Mouse (Mus musculus) liver, embryonic 14.5 days (tissue): ENCODE measurements at regions not wholly inside any gene's neighbourhood (a gene's known extent, or its start where the extent isn't known, plus 50 kb on each side); places are given as distances from the start of the nearest gene placed in this dataset.
A peak's percentile ranks its signal among the peaks of the same experiment; 100 is the strongest.

Source experiments
- ATAC-seq: fragments of 200-750 bp; cut with Nextera tagmentation; 2 replicates; pipeline ENCODE4 v1.8.0; 2017; ENCODE audit warnings: moderate number of reproducible peaks, mild to moderate bottlenecking, moderate library complexity; ENCODE audit not compliant: insufficient read depth
- DNase-seq, 3 experiments: peaks; one replicate each; pipeline ENCODE4 v3.0.0-alpha.2; 2012 to 2013; ENCODE audit warnings: low read depth in 3 of 3, low spot score in 3 of 3
- H3K27ac ChIP-seq: fragments of 300-500 bp; sonication (generic); 2 replicates; pipeline ENCODE4 v1.5.1; 2014; ENCODE audit warnings: moderate library complexity, mild to moderate bottlenecking, control low read depth, inconsistent platforms
- H3K27me3 ChIP-seq: fragments of 300-500 bp; sonication (generic); 2 replicates; pipeline ENCODE4 v1.6.1; 2014; ENCODE audit warnings: mild to moderate bottlenecking, low read length, moderate library complexity; ENCODE audit not compliant: control insufficient read depth, insufficient read depth
- H3K36me3 ChIP-seq: fragments of 300-500 bp; sonication (generic); replicated peaks from 2 replicates; pipeline ENCODE4 v1.6.1; 2014; ENCODE audit warnings: low read depth; ENCODE audit not compliant: control insufficient read depth, insufficient read depth
- H3K4me1 ChIP-seq, 2 experiments: fragments of 200-500 bp in 1 of 2; fragments of 300-500 bp in 1 of 2; sonication (generic) in 1 of 2; replicated peaks; 2 replicates each; pipeline ENCODE4 v1.6.1; 2012 to 2014; ENCODE audit warnings: antibody characterized with exemption in 1 of 2, inconsistent platforms in 1 of 2, low read length in 1 of 2; ENCODE audit not compliant: control insufficient read depth in 2 of 2, insufficient read depth in 2 of 2
- H3K4me2 ChIP-seq: fragments of 300-500 bp; sonication (generic); 2 replicates; pipeline ENCODE4 v1.6.1; 2014; ENCODE audit warnings: low read depth, mild to moderate bottlenecking, control low read depth, moderate library complexity
- H3K4me3 ChIP-seq, 2 experiments: fragments of 200-500 bp in 1 of 2; fragments of 300-500 bp in 1 of 2; sonication (generic) in 1 of 2; 2 replicates each; pipeline ENCODE4 v1.5.1; 2012 to 2014; ENCODE audit warnings: low read depth in 2 of 2, low read length in 2 of 2, mild to moderate bottlenecking in 2 of 2, control low read depth in 1 of 2, inconsistent platforms in 1 of 2, moderate library complexity in 1 of 2; ENCODE audit not compliant: insufficient read depth in 1 of 2
- H3K9ac ChIP-seq: fragments of 300-500 bp; sonication (generic); replicated peaks from 2 replicates; pipeline ENCODE4 v1.6.1; 2014; ENCODE audit warnings: mild to moderate bottlenecking, control low read depth, moderate library complexity
- H3K9me3 ChIP-seq: fragments of 300-500 bp; sonication (generic); 2 replicates; pipeline ENCODE4 v1.6.1; 2016; ENCODE audit warnings: low read length, mixed read lengths; ENCODE audit not compliant: control insufficient read depth
- CTCF ChIP-seq: IDR thresholded peaks from 2 replicates; pipeline ENCODE4 v1.5.1; 2016; ENCODE audit warnings: antibody characterized with exemption, low read depth, control low read depth
- EP300 ChIP-seq: IDR thresholded peaks from 2 replicates; pipeline ENCODE4 v1.6.1; 2016; ENCODE audit warnings: antibody characterized with exemption, low read depth
- WGBS: fragments of 180-500 bp; shearing (Covaris S2); extraction: QIAGEN DNeasy Blood & Tissue Kit; methylation state at CpG from one replicate; pipeline ENCODE4 v1.1.7; 2014; ENCODE audit not compliant: insufficient replicate concordance; 5-methylcytosine and 5-hydroxymethylcytosine counted together

DNA sequence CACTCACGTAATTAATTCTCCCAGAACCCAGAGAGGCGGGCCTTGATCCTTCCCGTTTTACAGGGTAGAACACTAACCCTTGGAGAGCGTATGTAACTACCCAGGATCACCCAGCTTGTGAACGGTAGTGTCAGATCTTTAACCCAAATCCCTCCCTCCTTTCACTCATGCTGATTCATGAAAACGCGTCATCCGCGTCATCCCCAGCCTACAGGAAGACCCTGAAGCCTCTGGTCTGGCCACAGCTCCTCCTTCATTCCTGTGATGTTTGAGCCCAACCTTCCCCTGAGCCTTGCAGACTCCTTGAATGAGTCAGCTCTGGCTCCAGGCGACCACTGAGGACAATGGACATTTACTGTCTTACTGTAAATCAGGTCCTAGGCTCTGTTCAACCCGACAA, 49.8 kb upstream of the Tle3 start:
- no peaks in the 10 kb centered on the region for H3K36me3 ChIP-seq

More for the DNA sequence above, 49.8 kb upstream of the Tle3 start:
- ATAC-seq (no peak), DNase-seq (peak in 1 of 3 experiments; percentile 37)
- Histone ChIP-seq H3K4me3 (no peak overlapping the region), H3K9me3 (no peaks in the 10 kb centered on the region), H3K27me3 (peaks cover 6% of the 10 kb centered on the region), H3K4me2 (no peak overlapping the region), H3K27ac (no peak overlapping the region), H3K4me1 (peaks cover 0 to 24% of the 10 kb centered on the region in 2 experiments; a peak in 2 of 4 replicates), H3K9ac (no peak overlapping the region)
- TF ChIP-seq EP300 = no peak
- TF ChIP-seq CTCF = no peak
- WGBS = 23% methylated on average over 11 of the region's 11 CpGs
